Mouse (Mus musculus): ENCODE data around the gene Morc2a. TPM values are rescaled to one million over a fixed set of nuclear protein-coding genes. Genes with fewer than 3 reads are reported as not detected.

The Morc2a gene
- polyA plus RNA-seq, 1 experiment = 7.5 TPM

DNA sequence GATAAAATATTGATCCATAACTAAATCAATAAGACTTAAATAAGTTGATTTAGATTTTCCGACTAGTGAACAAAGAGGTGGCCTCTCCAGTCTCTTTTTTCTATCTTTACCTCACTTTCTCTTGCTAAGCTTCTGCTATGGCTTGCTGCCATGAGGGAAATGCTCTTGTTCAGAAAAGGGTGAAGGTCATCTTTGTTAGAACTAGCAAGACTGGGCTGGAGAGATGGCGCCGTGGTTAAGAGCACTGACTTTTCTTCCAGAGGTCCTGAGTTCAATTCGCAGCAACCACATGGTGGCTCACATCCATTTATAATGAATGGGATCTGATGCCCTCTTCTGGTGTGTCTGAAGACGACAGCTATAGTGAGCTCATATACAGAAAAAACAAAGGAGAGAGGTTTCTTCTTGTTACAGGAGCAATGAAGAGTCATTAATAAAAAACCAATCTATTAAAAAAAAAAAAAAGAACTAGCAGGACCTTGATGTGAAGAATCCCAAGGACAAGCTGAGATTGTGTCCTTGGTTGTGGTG lies 47.2 kb downstream of the Morc2a start:
- H3K4me3 ChIP-seq (ENCODE audit: extremely low read depth, insufficient read depth, insufficient read length) = no peak overlapping the region
- TF ChIP-seq CTCF (IDR thresholded peaks at IDR 0.05; ENCODE audit: extremely low read depth, insufficient read depth, insufficient read length, insufficient replicate concordance) (no peak), POLR2A (IDR thresholded peaks at IDR 0.05; ENCODE audit: low read depth, low read length) (no peak)
- H3K36me3 ChIP-seq (ENCODE audit: control insufficient read depth, insufficient read depth, low read length) = no peaks in the 10 kb centered on the region
- H3K27me3 ChIP-seq (ENCODE audit: control insufficient read depth, insufficient read depth, low read length) = no peaks in the 10 kb centered on the region
- WGBS = 87% methylated on average over 5 of the region's 5 CpGs
- no peaks in the 10 kb centered on the region for H3K4me1 ChIP-seq (ENCODE audit: control insufficient read depth, insufficient read depth, insufficient read length)
- H3K27ac ChIP-seq (ENCODE audit: insufficient read depth, low read length) = no peak overlapping the region
- DNase-seq (ENCODE audit: low read depth in 1 of 2, low spot score in 2 of 2) = no peak

DNA sequence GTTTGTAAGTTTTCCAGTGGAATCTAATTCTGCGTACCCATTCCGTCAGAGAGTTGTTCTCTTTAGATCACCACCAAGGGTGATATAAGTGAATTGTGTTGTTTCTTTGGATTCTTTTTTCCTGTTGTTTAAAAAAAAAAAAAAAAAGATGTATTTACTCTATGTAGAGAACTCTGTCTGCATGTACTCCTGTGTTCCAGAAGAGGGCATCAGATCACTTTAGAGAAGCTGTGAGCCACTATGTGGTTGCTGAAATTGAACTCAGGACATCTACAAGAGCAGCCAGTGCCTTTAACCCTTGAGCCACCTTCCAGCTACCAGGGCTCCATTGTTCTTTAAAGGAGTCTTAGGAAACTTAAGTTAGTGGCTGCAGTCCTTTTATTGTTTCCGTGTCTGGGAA lies 48.5 kb downstream of the Morc2a start:
- no peaks in the 10 kb centered on the region for H3K27me3 ChIP-seq (ENCODE audit: control insufficient read depth, insufficient read depth, low read length)
- H3K36me3 ChIP-seq (ENCODE audit: control insufficient read depth, insufficient read depth, low read length) = no peaks in the 10 kb centered on the region
- no peak overlapping the region for H3K27ac ChIP-seq (ENCODE audit: insufficient read depth, low read length)
- H3K4me1 ChIP-seq (ENCODE audit: control insufficient read depth, insufficient read depth, insufficient read length) = no peaks in the 10 kb centered on the region
- no peak overlapping the region for H3K4me3 ChIP-seq (ENCODE audit: extremely low read depth, insufficient read depth, insufficient read length)
- no peak for DNase-seq (ENCODE audit: low read depth in 1 of 2, low spot score in 2 of 2)
- TF ChIP-seq CTCF (IDR thresholded peaks at IDR 0.05; ENCODE audit: extremely low read depth, insufficient read depth, insufficient read length, insufficient replicate concordance) = no peak
- no peak for TF ChIP-seq POLR2A (IDR thresholded peaks at IDR 0.05; ENCODE audit: low read depth, low read length)
- WGBS = 90% methylated on average over 3 of the region's 3 CpGs

DNA sequence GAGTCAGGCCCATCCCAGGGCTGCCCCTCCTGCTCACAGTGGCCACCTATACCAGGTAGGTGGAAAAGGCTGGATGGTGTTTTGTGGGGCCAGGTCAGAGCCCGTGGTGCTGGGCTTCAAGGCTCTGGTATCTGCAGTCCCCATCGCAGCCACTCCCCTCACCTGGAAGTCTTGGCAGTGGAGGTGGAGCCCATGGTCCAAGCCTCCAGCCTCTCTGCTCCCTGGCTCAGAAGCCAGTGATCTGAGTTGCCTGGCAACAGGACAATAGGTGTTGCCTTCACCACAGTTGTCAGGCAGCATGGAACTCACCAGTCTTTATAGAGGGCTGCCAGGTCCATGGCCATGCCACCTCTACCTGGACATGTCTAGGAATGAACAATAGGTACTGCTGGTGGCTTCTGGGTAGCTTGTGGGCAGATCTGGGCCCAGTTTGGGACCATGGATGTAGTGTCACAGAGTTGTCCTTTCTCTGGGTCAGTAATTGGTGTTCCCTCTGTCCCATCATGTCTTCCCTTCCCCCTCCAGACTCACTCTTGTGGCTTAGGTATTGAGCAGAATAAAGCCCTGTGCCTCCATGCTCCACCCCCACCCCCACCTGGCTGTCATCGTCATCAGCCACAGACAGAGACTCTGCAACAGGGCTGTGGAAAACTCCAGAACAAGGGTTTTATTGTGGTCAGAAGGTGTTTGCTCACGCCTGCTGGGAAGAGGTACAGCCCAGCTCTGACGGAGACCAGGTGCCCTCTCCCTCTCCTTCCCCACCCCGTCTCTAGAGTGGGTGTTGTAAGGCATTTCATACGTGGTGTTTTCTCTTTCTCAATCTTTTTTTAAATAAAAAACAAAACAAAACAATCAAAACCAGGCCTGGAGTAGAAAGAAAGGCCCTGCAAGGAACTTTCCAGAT lies 54.4 kb downstream of the Morc2a start:
- TF ChIP-seq POLR2A (IDR thresholded peaks at IDR 0.05; ENCODE audit: low read depth, low read length) = no peak
- TF ChIP-seq CTCF (IDR thresholded peaks at IDR 0.05; ENCODE audit: extremely low read depth, insufficient read depth, insufficient read length, insufficient replicate concordance) = no peak
- H3K36me3 ChIP-seq (ENCODE audit: control insufficient read depth, insufficient read depth, low read length) = no peaks in the 10 kb centered on the region
- H3K27ac ChIP-seq (ENCODE audit: insufficient read depth, low read length) = no peak overlapping the region
- H3K27me3 ChIP-seq (ENCODE audit: control insufficient read depth, insufficient read depth, low read length) = no peaks in the 10 kb centered on the region
- no peak overlapping the region for H3K4me3 ChIP-seq (ENCODE audit: extremely low read depth, insufficient read depth, insufficient read length)
- H3K4me1 ChIP-seq (ENCODE audit: control insufficient read depth, insufficient read depth, insufficient read length) = no peaks in the 10 kb centered on the region
- DNase-seq (ENCODE audit: low read depth in 1 of 2, low spot score in 2 of 2) = no peak
- WGBS = 75% methylated on average over 7 of the region's 7 CpGs

DNA sequence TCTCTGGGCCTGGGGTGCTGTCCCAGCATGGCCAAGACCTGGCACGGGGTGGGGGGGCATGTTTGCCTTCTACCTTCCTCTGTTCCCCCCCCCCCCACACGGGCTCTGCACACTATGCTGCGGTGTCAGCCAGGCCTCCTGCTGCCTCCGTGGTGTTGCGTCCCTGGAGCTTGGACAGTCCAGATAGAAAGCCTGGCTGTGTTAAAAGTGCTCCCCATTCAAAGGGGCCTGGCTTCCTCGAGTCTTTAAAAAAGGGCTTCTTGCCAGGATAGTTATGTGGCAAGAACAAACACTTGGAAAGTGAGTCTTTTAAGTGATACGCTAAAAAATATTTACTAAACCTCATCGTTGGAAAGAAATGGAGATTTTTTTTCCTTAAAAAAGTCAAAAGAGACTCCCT lies 55.4 kb downstream of the Morc2a start:
- Histone ChIP-seq H3K27ac (ENCODE audit: insufficient read depth, low read length) (no peak overlapping the region), H3K4me1 (ENCODE audit: control insufficient read depth, insufficient read depth, insufficient read length) (no peaks in the 10 kb centered on the region), H3K27me3 (ENCODE audit: control insufficient read depth, insufficient read depth, low read length) (no peaks in the 10 kb centered on the region), H3K36me3 (ENCODE audit: control insufficient read depth, insufficient read depth, low read length) (no peaks in the 10 kb centered on the region), H3K4me3 (ENCODE audit: extremely low read depth, insufficient read depth, insufficient read length) (no peak overlapping the region)
- TF ChIP-seq CTCF (IDR thresholded peaks at IDR 0.05; ENCODE audit: extremely low read depth, insufficient read depth, insufficient read length, insufficient replicate concordance) (no peak), POLR2A (IDR thresholded peaks at IDR 0.05; ENCODE audit: low read depth, low read length) (no peak)
- DNase-seq (ENCODE audit: low read depth in 1 of 2, low spot score in 2 of 2) = no peak
- WGBS = 85% methylated on average over 8 of the region's 8 CpGs

DNA sequence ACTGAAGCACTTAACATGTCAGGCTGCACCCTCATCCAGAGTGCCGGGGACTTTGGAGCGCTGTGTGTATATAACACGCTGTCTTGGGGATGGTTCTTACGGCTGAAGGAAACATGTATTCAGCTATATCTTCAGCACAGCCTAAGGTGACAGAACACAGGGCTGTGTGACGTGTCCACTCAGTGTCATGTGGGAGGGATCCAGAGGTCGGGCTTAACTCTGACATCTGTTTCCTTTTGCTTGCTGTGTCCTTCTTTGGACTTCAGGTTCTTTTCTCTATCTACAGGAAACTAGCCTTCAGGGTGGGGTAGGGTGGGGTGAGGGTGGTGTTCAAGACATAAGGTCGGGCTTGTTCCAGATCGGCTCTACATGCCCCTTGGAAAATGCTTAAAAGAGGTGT lies 58.1 kb downstream of the Morc2a start:
- TF ChIP-seq CTCF (IDR thresholded peaks at IDR 0.05; ENCODE audit: extremely low read depth, insufficient read depth, insufficient read length, insufficient replicate concordance) = no peak
- no peaks in the 10 kb centered on the region for H3K4me1 ChIP-seq (ENCODE audit: control insufficient read depth, insufficient read depth, insufficient read length)
- DNase-seq (ENCODE audit: low read depth in 1 of 2, low spot score in 2 of 2) = no peak
- H3K36me3 ChIP-seq (ENCODE audit: control insufficient read depth, insufficient read depth, low read length) = no peaks in the 10 kb centered on the region
- H3K4me3 ChIP-seq (ENCODE audit: extremely low read depth, insufficient read depth, insufficient read length) = no peak overlapping the region
- no peak overlapping the region for H3K27ac ChIP-seq (ENCODE audit: insufficient read depth, low read length)
- no peaks in the 10 kb centered on the region for H3K27me3 ChIP-seq (ENCODE audit: control insufficient read depth, insufficient read depth, low read length)
- WGBS = 70% methylated on average over 8 of the region's 8 CpGs

DNA sequence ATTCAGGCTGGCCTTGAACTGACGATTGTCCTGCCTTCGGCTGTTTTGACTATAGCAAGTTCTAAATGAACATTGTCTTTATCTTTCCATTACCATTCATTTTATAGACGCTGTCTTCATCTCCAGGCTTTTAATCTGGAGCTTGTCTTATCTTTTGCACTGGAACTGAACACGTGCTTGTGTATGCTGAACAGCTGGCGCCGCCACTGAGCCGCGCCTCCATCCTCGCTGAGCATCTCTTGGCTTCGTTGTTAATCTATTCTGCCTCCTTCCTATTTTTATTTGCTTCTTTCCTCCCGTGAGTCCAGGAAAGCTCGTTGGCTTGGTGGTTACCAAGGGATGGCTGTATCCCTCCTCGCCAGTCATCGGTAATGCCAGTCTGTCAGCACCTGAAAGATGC lies 61.2 kb downstream of the Morc2a start:
- no peaks in the 10 kb centered on the region for H3K36me3 ChIP-seq (ENCODE audit: control insufficient read depth, insufficient read depth, low read length)
- WGBS = 74% methylated on average over 14 of the region's 14 CpGs
- H3K4me1 ChIP-seq (ENCODE audit: control insufficient read depth, insufficient read depth, insufficient read length) = no peaks in the 10 kb centered on the region
- no peak overlapping the region for H3K4me3 ChIP-seq (ENCODE audit: extremely low read depth, insufficient read depth, insufficient read length)
- DNase-seq (ENCODE audit: low read depth in 1 of 2, low spot score in 2 of 2) = no peak
- H3K27me3 ChIP-seq (ENCODE audit: control insufficient read depth, insufficient read depth, low read length) = no peaks in the 10 kb centered on the region
- TF ChIP-seq POLR2A (IDR thresholded peaks at IDR 0.05; ENCODE audit: low read depth, low read length) (no peak), CTCF (IDR thresholded peaks at IDR 0.05; ENCODE audit: extremely low read depth, insufficient read depth, insufficient read length, insufficient replicate concordance) (no peak)
- H3K27ac ChIP-seq (ENCODE audit: insufficient read depth, low read length) = no peak overlapping the region

DNA sequence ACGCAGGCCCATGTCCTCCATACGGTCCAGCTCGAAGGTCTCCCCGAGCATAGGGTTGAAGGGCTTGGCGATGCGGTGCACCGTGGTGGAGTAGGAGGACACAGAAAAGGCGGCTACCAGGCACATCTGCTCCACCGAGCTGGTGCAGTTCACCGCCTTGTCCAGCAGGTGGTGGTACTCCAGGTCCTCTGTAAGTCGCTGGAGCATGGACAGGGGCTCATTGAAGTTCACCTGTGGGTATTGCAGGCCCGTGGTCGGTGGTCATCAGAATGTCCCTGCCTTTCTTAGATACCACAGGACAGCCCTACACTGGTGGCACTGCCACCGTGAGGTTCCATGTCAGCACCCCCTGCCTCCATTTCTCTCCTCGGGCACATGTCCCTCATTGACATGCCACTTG lies 65.5 kb downstream of the Morc2a start:
- DNase-seq (ENCODE audit: low read depth in 1 of 2, low spot score in 2 of 2) = peak in 1 of 2 experiments; percentile 16

More for the DNA sequence above, 65.5 kb downstream of the Morc2a start:
- TF ChIP-seq POLR2A (IDR thresholded peaks at IDR 0.05; ENCODE audit: low read depth, low read length) (no peak), CTCF (IDR thresholded peaks at IDR 0.05; ENCODE audit: extremely low read depth, insufficient read depth, insufficient read length, insufficient replicate concordance) (peak; percentile 65; the same call in 1 of the 2 replicates)
- WGBS = 32% methylated on average over 15 of the region's 15 CpGs
- Histone ChIP-seq H3K27me3 (ENCODE audit: control insufficient read depth, insufficient read depth, low read length) (no peaks in the 10 kb centered on the region), H3K4me1 (ENCODE audit: control insufficient read depth, insufficient read depth, insufficient read length) (no peaks in the 10 kb centered on the region), H3K27ac (ENCODE audit: insufficient read depth, low read length) (no peak overlapping the region), H3K4me3 (ENCODE audit: extremely low read depth, insufficient read depth, insufficient read length) (no peak overlapping the region), H3K36me3 (ENCODE audit: control insufficient read depth, insufficient read depth, low read length) (no peaks in the 10 kb centered on the region)

Data from spleen, adult 2 months (tissue).